Mouse (Mus musculus) right cerebral cortex, postnatal 10 days (tissue): ENCODE data around the gene Srm.

ENCODE experiments used
- DNase-seq, 2 experiments: peaks; one replicate each; pipeline ENCODE4 v3.0.0; 2021; ENCODE audit warnings: low spot score in 2 of 2

Gene Srm

DNA sequence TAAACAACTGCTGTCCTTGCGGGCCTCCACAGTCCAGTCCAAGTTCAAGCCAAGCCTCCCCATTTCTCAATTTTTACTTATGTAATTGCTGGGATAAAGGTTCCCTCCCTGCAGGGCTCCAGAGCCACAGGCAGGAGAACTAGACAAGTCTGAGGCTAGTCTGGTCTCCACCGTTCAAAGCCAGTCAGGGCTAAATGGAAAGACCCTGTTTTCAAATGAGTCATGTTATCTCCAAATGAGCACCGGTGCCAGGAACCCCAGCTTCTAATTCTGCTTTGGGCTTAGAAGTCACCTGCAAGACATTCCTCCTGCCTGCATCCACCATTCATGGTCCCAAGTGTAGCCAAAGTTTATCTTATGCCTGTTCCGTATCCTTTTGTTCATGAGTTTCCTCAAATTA, 10.6 kb downstream of the Srm start:
- no peak for DNase-seq

DNA sequence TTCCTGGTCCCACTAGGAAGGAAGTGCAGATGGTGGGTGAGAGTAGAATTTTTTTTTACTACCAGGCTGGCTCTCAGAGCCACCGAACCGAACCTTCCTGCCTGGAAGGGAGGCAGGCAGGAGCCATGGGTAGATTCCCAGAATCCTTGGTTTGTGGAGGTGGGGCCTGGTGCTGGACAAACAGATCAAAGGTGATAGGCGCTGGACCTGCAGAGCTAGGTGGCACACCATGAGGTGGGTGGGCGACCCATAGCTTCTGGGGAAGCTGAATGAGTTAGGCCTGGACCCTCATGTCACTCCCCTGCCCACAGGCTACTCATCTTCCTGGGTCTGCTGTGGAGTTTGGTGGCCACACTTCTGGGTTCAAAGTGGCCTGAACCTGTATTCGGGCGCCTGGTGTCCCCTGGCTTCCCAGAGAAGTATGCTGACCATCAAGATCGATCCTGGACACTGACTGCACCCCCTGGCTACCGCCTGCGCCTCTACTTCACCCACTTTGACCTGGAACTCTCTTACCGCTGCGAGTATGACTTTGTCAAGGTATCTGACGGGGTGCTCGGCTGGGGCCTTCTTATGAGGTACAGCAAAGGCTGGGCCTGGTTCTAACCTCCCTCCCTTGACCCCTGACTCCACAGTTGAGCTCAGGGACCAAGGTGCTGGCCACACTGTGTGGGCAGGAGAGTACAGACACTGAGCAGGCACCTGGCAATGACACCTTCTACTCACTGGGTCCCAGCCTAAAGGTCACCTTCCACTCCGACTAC, 11.2 kb downstream of the Srm start, which contains the start of gene Masp2:
Gene Masp2 (plus strand): TSS at position 198 of the 764 bp plus-strand sequence.
- DNase-seq, result no peak

DNA sequence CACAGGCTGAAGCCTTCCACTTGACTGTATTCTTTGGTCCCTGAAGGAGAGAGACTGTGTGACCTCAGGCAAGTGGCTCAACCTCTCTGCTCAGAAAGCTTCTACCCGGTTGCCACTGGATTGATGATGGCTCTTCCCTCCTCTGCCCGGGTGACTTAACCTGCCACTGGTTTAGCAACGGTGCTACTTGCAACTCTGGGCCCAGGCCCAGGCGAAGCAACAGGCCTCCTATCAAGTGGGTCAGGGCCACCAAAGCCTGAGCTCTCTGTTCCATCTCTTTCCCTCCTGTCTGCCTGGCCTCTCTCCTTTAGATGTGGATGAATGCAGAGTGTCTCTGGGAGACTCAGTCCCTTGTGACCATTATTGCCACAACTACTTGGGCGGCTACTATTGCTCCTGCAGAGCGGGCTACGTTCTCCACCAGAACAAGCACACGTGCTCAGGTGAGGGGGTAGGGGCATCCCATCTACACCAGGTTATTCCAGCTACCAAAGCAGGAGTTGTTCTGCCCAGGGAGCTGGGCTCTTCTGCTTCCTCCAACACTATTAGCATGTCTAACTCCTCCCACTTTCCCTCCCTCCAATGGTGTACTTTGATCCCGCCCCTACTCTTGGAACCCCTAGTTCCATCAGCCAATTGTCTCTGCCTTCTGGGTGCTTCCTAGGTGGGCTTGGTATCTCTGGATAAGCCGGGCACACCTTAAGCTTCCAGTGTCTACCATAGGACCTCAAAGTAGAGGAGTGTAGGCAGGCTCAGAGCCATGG, 12.3 kb downstream of the Srm start:
- DNase-seq, result no peak

DNA sequence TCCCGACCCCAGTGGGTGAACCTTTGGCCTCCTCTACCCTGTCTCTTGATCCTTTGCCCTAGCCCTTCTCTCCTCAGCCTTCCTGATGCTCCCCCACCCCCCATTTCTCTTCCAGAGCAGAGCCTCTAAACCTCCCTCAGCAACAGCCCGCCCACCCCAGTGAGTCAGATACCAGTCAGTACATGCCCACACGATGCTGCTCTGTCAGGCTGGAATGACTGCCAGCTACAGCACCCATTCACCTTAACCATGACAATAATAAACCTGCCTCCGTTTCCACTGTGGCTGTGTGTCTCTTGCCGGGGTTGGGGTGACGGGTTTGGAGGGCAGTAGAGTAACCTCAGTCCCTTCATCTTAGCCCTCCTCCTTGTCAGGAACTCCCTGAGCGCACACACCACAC, 12.8 kb downstream of the Srm start:
- DNase-seq, result peak; percentile 66 to 71

DNA sequence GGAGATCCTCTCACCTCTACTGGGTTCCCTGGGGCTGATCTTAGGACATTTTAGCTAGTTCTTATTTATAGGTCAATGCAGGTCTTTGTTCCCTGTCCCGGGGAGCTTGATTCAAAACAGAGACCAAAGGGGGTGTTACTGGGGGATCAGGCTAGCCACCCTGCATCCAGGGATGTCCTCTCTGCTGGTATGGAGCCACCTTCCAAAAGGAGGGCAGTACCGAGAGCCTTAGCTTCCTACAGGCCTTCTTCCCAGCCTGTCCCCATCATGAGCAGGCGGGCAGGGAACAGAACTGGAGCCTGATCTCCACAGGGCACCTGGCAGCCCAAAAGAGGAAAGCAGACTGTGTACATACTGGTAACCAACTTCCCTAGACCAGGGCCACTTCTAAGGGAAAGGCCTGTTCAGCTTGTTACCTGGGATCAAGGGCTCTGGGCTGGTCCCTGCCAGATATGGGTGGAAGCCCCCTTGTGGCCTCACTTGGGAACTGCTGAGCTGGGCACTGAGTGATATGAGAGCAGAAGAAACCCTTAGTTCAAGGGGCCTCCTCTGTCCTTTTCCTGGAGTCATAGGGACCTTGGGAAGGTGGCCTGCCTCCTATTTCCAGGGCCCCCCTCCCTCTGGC, 13.3 kb downstream of the Srm start:
- DNase-seq, result peak; percentile 66 to 74

DNA sequence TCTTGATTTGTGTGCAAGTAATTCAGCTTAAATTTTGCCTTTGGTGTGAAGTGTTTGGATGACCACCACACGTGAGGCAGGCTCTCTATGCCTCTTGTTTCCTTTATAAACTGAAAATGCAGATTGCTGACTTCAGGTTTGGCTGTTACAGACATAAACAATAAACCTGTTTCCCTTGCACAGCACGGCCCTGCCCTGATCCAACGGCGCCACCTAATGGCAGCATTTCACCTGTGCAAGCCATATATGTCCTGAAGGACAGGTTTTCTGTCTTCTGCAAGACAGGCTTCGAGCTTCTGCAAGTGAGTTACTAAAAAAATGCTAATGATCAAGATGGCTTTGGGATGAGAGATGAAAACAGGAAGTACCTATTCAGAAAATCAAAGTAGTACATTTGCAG, 16.5 kb downstream of the Srm start:
- peak; percentile 73 to 78 for DNase-seq

DNA sequence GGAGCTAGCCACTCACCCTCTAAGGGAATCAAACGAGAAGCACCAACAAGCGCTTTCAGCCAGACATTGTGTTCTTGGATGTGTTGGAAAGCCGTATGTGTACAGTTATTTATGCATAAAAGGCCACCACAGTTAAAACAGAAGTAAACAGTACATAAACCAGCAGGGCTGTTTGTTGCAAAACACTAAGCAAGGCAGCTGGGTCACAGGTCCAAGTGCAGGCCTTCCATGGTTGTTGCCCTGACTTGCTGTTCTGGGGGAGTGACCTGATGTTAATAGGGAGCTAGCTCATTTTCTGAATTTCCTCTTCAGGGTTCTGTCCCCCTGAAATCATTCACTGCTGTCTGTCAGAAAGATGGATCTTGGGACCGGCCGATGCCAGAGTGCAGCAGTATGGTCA, 18.5 kb downstream of the Srm start:
- DNase-seq, result no peak

DNA sequence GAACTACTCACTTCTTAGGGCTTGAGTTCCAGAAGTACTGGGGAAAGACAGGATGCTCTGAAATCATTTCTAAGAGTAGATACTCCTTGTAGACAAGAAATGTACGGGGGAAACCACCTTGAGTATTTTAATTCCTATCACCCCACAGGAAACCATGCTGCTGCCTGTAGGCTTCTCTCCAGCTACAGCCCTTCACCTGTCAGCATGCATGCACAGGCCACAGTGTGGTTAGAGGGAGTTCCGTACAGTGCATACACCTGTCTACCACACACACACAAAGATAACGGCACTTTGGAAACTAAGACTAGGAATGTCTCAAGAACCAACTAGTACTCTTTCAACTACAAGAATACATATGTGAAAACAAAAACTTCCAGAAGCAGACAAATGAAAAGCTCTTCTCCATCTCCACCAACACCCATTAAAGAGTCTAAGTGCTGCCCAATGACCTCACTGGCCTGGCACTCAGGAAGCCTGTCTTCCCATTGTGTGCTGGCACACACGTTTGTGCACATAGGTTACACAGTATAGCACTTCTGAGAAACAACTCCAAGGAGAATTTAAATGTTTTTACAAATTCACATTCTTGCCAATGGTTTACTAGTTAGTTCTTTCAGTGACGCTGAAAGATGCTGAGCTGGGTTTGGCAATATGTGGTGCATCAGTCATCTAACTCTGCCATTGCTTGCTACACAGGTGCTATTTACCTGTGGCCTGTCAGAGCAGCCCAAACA, 19.5 kb downstream of the Srm start:
- no peak for DNase-seq

DNA sequence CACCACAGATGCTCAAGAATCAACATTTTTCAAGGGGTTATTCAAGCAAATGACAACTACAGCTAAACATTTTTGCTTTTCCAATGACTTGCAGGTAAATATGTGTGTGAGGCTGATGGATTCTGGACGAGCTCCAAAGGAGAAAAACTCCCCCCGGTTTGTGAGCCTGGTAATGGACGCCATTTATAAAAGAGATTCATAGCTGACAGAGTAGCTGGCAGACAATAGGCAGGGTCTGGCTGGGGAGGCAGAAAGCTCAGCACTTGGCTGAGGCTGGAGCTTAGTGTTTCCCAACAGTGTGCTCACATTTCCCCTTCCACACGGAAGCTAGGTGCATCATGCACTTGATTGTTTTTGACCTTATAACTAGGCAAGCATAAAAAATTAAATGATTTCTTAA, 21.3 kb downstream of the Srm start:
- no peak for DNase-seq

DNA sequence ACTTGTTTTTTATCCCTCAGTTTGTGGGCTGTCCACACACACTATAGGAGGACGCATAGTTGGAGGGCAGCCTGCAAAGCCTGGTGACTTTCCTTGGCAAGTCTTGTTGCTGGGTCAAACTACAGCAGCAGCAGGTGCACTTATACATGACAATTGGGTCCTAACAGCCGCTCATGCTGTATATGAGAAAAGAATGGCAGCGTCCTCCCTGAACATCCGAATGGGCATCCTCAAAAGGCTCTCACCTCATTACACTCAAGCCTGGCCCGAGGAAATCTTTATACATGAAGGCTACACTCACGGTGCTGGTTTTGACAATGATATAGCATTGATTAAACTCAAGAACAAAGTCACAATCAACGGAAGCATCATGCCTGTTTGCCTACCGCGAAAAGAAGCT, 22.4 kb downstream of the Srm start:
- peak in 1 of 2 experiments; percentile 19 for DNase-seq

DNA sequence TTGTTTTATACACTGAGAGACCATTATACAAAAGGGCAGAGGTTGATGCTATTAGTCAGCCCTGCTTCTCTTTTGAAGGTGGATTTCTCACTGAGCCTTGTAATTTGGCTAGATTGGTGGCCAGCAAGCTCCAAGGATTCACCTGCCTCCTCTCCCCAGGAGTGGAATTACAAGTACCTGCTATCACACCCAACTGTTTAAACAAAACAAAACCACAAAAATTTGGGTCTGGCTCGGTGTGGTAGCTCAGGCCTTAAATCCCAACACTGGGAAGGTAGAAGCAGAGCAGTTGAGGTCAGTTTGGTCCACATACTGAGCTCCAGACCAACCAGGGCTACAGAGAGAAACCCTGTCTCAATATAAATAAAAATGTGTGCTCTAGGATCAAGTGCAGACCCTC, 28.5 kb downstream of the Srm start:
- no peak for DNase-seq

DNA sequence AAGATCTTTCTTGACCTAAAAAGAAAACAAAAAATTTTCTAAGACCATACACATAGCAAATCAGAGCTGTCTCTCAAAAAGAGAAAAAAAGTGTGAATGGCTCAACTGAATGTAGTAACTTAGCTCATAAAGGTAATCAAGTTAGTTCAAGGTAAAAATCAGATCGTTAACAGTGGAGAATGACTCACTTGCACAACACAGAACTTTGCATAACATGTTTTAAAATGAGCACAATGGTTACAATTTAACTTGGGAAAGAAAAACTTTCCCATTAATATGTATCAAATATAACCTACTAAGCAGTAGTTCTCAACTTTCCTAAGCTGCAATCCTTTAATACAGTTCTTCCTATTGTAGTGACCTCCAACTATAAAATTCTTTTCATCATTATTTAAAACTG, 29.4 kb downstream of the Srm start:
- DNase-seq, result no peak

DNA sequence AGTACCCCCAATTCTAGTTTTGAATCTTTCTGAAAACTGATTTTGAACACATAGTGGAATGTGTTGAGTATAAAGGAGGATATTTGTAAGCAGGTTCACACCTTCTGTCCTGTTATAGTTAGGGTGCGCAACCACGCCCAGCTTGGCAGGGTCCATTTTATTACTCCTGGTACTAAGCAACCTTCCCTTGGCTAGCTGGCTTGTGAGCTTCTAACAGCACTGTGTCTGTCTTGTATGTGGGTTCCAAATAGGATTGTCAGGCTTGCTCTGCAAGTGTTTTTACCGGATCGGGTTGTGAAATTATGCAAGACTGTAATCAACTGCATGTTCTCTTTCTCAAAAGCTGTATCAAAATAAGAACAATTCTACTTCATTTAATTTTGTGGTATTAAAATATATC, 31.2 kb downstream of the Srm start:
- no peak for DNase-seq

DNA sequence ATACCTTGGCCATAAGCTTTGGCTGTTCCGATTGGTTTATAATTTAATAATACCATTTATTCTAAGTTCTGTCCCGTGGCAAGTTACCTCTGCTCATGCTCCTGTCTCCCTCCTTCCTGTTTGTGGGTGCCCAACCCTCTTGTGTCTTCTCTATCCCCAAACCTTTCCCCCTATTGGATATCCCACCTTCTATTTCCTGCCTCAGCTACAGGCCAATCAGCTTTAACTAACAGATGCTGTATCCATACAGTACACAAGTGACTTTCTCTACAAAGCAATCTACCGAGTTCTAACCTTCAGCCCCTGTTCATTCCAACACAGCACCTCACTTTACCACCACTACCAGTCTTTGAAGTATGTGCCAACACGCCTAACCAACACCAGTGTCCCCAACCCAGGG, 32.3 kb downstream of the Srm start:
- DNase-seq, result no peak

DNA sequence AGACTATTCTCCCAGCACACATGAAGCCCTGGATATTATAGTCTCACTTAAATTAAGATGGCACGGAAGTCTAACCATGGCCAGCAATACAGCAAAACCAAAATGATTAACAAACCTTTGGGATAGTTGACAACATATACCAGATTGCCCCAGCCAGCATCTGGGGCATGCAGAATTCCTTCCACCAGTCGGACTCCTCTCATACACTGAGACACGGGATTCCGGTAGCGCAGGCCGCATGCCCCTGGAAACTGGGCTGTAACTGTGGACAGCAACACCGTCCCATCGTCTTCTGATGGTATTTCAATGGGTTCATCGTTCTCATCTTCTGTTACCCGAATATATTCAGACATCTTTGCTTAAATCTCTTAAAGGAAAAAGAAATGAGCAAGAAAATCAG, 33.7 kb downstream of the Srm start:
- DNase-seq, result no peak

DNA sequence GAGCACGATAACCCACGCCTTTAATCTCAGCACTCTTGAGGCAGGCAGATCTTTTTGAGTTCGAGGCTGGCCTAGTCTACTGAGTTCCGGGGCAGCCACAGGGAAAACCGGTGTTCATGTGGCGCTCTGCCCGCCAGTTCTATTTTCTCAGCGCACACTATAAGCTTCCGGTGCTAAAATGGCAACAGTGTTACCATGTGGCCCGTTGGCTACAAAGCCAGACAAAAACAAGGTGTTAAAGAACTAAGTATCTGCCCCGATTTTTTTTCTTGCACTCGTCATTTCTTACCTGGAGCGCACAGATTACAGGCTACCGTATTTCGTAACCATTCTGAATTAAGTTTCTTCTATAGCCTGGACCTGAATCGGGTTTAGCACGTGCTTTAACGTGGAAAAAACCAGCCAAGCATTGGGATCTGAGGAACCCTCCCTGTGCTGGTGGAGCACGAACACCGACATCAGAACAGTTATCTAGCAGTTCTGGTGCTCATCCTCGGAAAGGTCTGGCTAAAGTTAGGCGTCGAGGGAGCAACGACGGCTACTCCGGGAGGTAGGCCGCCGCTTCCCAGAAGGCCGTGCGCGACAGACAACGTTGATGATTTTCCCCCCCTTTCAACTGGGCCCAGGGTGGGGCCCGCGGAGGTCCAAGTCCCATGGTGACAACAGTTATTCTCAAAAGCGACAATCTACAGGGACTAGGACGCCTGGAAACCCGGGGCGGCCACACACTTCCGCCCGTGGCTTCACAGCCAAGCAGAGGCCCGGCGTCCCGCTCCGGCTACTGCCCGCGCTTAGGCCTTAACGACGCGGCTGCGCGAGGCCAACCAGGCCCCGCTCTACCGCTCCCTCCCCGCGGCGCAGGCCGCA, 34.7 kb downstream of the Srm start:
- DNase-seq, result peak in 1 of 2 experiments; percentile 52

DNA sequence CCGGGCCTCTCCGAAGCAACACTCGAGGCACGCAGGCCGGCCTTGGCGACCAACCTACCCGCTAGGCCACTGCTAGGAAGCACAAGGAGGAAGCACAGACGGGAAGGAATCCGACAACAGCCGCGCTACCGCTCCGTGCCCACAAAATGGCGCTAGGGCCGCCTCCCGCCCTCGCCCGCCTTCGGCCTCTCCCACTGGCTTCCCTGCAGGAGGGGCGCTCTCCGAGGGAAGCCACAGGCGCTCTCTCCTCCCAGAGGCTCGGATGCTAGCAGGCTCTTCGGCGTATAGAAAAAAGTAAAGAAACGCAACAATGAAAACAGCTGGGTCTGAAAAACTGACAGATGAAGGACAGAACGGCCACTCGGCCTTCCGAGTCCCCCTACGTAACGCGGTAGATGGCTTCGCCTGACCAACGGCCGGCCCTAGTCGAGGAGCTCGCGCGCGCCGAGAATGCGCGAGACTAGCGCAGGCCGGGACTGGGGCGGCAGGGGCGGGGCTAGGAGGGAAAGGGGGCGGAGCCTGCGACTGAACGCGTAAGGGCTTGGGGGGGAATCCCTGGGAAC, 35.4 kb downstream of the Srm start, which contains the start of gene Tardbp:
Gene Tardbp (minus strand): TSS at position 397 of the 563 bp plus-strand sequence.
- DNase-seq, result peak; percentile 96 to 97

DNA sequence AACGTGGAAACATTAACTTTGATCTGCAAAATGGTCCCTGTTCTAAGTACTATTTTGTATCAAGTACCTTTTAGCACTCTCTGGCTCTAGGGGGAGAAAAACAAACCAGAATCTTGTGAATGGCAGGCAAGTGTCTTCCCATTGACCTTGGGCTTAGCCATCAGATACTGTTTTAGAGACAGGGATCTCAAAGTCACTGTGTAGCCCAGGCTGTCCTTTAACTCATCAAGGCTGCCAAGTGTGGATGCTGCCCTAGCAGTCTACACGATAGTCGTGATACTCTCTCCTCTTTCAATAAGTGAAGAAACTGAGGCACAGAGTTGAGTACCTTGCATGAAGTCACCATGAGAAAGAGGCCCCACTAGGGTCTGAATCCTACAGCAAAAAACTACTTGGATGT, 35.9 kb downstream of the Srm start:
- no peak for DNase-seq

DNA sequence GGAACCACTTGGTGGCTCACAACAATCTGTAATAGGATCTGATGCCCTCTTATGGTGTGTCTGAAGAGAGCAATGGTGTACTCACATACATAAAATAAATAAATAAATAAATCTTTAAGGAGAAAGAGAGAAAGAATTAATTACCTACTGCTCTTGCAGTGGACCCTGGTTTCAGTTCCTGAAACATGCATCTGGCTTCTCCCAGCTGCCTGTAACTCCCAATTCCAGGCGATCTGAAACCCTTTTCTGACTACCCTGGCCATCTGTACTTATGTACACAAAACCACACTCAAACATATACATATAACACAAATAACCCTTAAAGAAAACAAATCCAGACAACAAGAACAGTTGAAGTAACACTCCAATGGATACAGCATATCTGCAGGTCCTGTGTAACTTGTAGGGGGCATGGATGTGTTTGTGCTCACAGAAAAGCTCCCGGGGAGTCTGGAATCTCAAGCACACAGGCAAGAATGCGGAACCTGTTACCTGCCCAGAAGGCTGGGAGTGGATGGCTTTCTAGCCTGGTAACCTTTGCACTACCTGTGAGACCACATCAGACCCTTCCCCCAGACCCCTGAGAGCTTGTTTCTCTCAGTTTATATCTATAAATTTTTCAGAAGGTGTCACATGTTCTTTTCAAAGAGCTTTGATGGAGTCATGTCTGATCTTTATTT, 40.9 kb downstream of the Srm start:
- no peak for DNase-seq

DNA sequence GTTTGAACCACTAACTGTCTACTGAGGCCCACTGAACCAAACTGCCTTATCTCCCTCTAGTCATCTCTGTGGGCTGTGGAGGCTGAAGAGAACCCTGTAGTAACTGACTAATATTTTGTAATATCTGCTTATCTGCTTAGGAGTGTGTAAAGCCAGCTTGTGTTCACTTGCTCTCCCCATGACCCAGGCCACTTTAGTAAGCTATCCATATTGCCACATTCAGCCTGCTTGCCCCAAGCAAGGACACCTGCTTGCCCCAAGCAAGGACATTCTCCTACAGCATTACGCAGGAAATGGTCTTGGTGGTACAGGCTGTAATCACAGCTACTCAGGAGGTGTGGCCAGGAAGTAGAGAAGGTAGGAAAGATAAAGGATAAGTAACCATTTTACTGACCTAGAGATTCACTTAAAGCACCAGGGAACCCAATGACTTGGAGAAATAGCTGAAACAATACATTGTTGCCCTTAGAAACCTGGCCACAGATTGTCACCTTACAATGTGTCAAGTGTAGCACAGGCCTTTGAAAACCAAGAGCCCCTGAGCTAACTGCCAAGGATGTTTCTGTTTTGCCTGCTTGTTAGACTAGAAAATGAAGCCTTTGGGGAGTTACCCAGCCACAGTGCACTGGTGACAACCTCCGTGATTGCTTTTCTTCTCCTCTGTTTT, 42.2 kb downstream of the Srm start:
- DNase-seq, result no peak
